Mouse (Mus musculus) MEL (cell line): ENCODE results near the gene Zbtb20. TPM values are rescaled to one million over a fixed set of nuclear protein-coding genes. Genes with fewer than 3 reads are reported as not detected.

ENCODE experiments used
- DNase-seq: peaks from one replicate; pipeline ENCODE4 v3.0.0; 2011; ENCODE audit warnings: low read depth, low spot score
- H3K27ac ChIP-seq: 2 replicates; pipeline ENCODE4 v1.5.1; 2012; ENCODE audit warnings: low read depth, mild to moderate bottlenecking, control low read depth, low read length, moderate library complexity; ENCODE audit not compliant: control insufficient read depth
- H3K27me3 ChIP-seq, 2 experiments: fragments of 150-350 bp in 1 of 2; sonication (generic) in 1 of 2; 2 replicates each; pipeline ENCODE4 v1.6.1; 2012; ENCODE audit warnings: low read length in 2 of 2, mild to moderate bottlenecking in 2 of 2, improper control_type of control experiment in 1 of 2, moderate library complexity in 1 of 2; ENCODE audit not compliant: insufficient read depth in 2 of 2, control insufficient read depth in 1 of 2
- H3K36me3 ChIP-seq, 2 experiments: 2 replicates each; pipeline ENCODE4 v1.6.1; 2012 to 2014; ENCODE audit warnings: low read length in 2 of 2, improper control_type of control experiment in 1 of 2, inconsistent platforms in 1 of 2, mild to moderate bottlenecking in 1 of 2; ENCODE audit not compliant: insufficient read depth in 2 of 2, control insufficient read depth in 1 of 2
- H3K4me1 ChIP-seq, 2 experiments: fragments of 150-350 bp in 1 of 2; sonication (generic) in 1 of 2; 2 replicates each; pipeline ENCODE4 v1.6.1; 2012; ENCODE audit warnings: low read length in 2 of 2, improper control_type of control experiment in 1 of 2, mild to moderate bottlenecking in 1 of 2; ENCODE audit not compliant: insufficient read depth in 2 of 2, control insufficient read depth in 1 of 2
- H3K4me3 ChIP-seq, 2 experiments: fragments of 150-350 bp in 1 of 2; sonication (generic) in 1 of 2; 2 replicates each; pipeline ENCODE4 v1.5.1; 2012; ENCODE audit warnings: low read depth in 2 of 2, low read length in 2 of 2, mild to moderate bottlenecking in 2 of 2, moderate library complexity in 2 of 2, control low read depth in 1 of 2, improper control_type of control experiment in 1 of 2; ENCODE audit not compliant: control insufficient read depth in 1 of 2, insufficient read depth in 1 of 2
- H3K79me2 ChIP-seq: 2 replicates; pipeline ENCODE4 v1.6.1; 2012; ENCODE audit warnings: mild to moderate bottlenecking, low read length, moderate library complexity; ENCODE audit not compliant: control insufficient read depth, poor library complexity, insufficient read depth
- H3K9ac ChIP-seq: 2 replicates; pipeline ENCODE4 v1.6.1; 2012; ENCODE audit warnings: low read depth, mild to moderate bottlenecking, control low read depth, low read length, moderate library complexity; ENCODE audit not compliant: control insufficient read depth, poor library complexity, severe bottlenecking
- H3K9me3 ChIP-seq: fragments of 150-350 bp; sonication (generic); replicated peaks from 2 replicates; pipeline ENCODE4 v1.6.1; 2012; ENCODE audit warnings: mild to moderate bottlenecking, low read length, improper control_type of control experiment, moderate library complexity; ENCODE audit not compliant: insufficient read depth
- BHLHE40 ChIP-seq: IDR thresholded peaks from 2 replicates; pipeline ENCODE4 v1.6.1; 2012; ENCODE audit warnings: low read depth, mild to moderate bottlenecking, inconsistent platforms, low read length, improper control_type of control experiment, borderline replicate concordance
- CTCF ChIP-seq, 3 experiments: IDR thresholded peaks in 2 of 3; conservative IDR thresholded peaks in 1 of 3; 2 replicates each; pipeline ENCODE4 v1.5.1; 2011 to 2012; ENCODE audit warnings: low read length in 3 of 3, low read depth in 2 of 3, mild to moderate bottlenecking in 2 of 3, improper control_type of control experiment in 1 of 3, inconsistent platforms in 1 of 3, mixed read lengths in 1 of 3, moderate library complexity in 1 of 3; ENCODE audit not compliant: control insufficient read depth in 1 of 3, insufficient read depth in 1 of 3, poor library complexity in 1 of 3, severe bottlenecking in 1 of 3
- ELF1 ChIP-seq: IDR thresholded peaks from 2 replicates; pipeline ENCODE4 v1.6.1; 2014; ENCODE audit warnings: low read depth, mild to moderate bottlenecking, inconsistent platforms, low read length, improper control_type of control experiment, moderate library complexity
- GABPA ChIP-seq: IDR thresholded peaks from 2 replicates; pipeline ENCODE4 v1.6.1; 2012; ENCODE audit warnings: low read depth, mild to moderate bottlenecking, inconsistent platforms, low read length, improper control_type of control experiment, moderate library complexity
- GATA1 ChIP-seq: IDR thresholded peaks from 2 replicates; pipeline ENCODE4 v1.6.1; 2011; ENCODE audit warnings: low read depth, low read length, improper control_type of control experiment
- JUND ChIP-seq: IDR thresholded peaks from 2 replicates; pipeline ENCODE4 v1.6.1; 2011; ENCODE audit warnings: low read depth, mild to moderate bottlenecking, improper control_type of control experiment, low read length
- MAFK ChIP-seq: IDR thresholded peaks from 2 replicates; pipeline ENCODE4 v1.6.1; 2011; ENCODE audit warnings: low read depth, mild to moderate bottlenecking, low read length, improper control_type of control experiment, borderline replicate concordance
- MEF2A ChIP-seq: IDR thresholded peaks from 2 replicates; pipeline ENCODE4 v1.6.1; 2014; ENCODE audit warnings: low read depth, mild to moderate bottlenecking, inconsistent platforms, low read length, improper control_type of control experiment; ENCODE audit not compliant: poor library complexity, insufficient replicate concordance, severe bottlenecking; ENCODE audit errors: extremely low read depth
- POLR2A ChIP-seq, 2 experiments: IDR thresholded peaks; 2 replicates each; pipeline ENCODE4 v1.6.1; 2011 to 2012; ENCODE audit warnings: low read length in 2 of 2, mild to moderate bottlenecking in 2 of 2, control low read depth in 1 of 2, improper control_type of control experiment in 1 of 2, low read depth in 1 of 2, moderate library complexity in 1 of 2; ENCODE audit not compliant: control insufficient read depth in 1 of 2, insufficient read depth in 1 of 2, poor library complexity in 1 of 2
- POLR2AphosphoS5 ChIP-seq: IDR thresholded peaks from 2 replicates; pipeline ENCODE4 v1.6.1; 2012; ENCODE audit warnings: low read depth, borderline replicate concordance, mild to moderate bottlenecking, inconsistent platforms, low read length, moderate library complexity, mixed read lengths
- RCOR1 ChIP-seq: IDR thresholded peaks from 2 replicates; pipeline ENCODE4 v1.6.1; 2012; ENCODE audit warnings: low read depth, mild to moderate bottlenecking, inconsistent platforms, low read length, improper control_type of control experiment
- TCF12 ChIP-seq: IDR thresholded peaks from 2 replicates; pipeline ENCODE4 v1.6.1; 2014; ENCODE audit warnings: low read depth, mild to moderate bottlenecking, inconsistent platforms, low read length, improper control_type of control experiment, moderate library complexity
- UBTF ChIP-seq: IDR thresholded peaks from 2 replicates; pipeline ENCODE4 v1.6.1; 2012; ENCODE audit warnings: low read depth, mild to moderate bottlenecking, inconsistent platforms, low read length, improper control_type of control experiment, moderate library complexity, borderline replicate concordance; ENCODE audit not compliant: insufficient read depth
- USF1 ChIP-seq: IDR thresholded peaks from 2 replicates; pipeline ENCODE4 v1.6.1; 2014; ENCODE audit warnings: low read depth, mild to moderate bottlenecking, inconsistent platforms, low read length, improper control_type of control experiment, moderate library complexity
- polyA plus RNA-seq, 2 experiments: library from polyadenylated mRNA; stranded (reverse) in 1 of 2; unstranded in 1 of 2; fragments of >175 nt in 1 of 2; fragments of >200 nt in 1 of 2; gene quantifications; 2 replicates each; pipeline versions ENCODE4 v1.2.1 to v1.2.4; 2012; ENCODE audit warnings: low replicate concordance in 2 of 2, low read depth in 1 of 2; ENCODE audit not compliant: insufficient read length in 2 of 2, insufficient read depth in 1 of 2, missing spikeins in 1 of 2
- total RNA-seq: library from RNA; depleted of rRNA; stranded (reverse); fragments of 300-350 nt; gene quantifications from 2 replicates; pipeline ENCODE4 v1.2.3, GENCODE M21; 2012

Zbtb20 gene
- total and polyA plus RNA-seq, 3 experiments: 0.17 to 0.27 TPM; not detected in 1

- no peaks in the 10 kb centered on the region for H3K36me3 ChIP-seq
- H3K79me2 ChIP-seq: no peaks in the 10 kb centered on the region
- H3K4me3 ChIP-seq: no peak overlapping the region
- H3K27me3 ChIP-seq: peaks cover 0 to 2% of the 10 kb centered on the region in 2 experiments; a peak in 1 of 4 replicates
- DNase-seq: no peak
- no peaks in the 10 kb centered on the region for H3K9me3 ChIP-seq
- H3K27ac ChIP-seq: no peak overlapping the region
- no peak overlapping the region for H3K9ac ChIP-seq
- TF ChIP-seq JUND (no peak), BHLHE40 (no peak), POLR2A (IDR thresholded peaks at IDR 0.05; ENCODE audit: control insufficient read depth in 1 of 2, insufficient read depth in 1 of 2, low read depth in 1 of 2, low read length in 2 of 2, poor library complexity in 1 of 2) (no peak), UBTF (no peak), TCF12 (no peak)
- H3K4me1 ChIP-seq: no peaks in the 10 kb centered on the region
Observed at GRCm38 (mm10) chr16:43385620-43386210, 510.0 kb downstream of the Zbtb20 start.

GRCm38 (mm10) chr16:43386426-43386825 lies 510.7 kb downstream of the Zbtb20 start:
- Histone ChIP-seq H3K4me1 (no peaks in the 10 kb centered on the region), H3K79me2 (no peaks in the 10 kb centered on the region), H3K27me3 (peaks cover 0 to 2% of the 10 kb centered on the region in 2 experiments; a peak in 1 of 4 replicates), H3K27ac (no peak overlapping the region), H3K9me3 (no peaks in the 10 kb centered on the region), H3K9ac (no peak overlapping the region), H3K36me3 (no peaks in the 10 kb centered on the region), H3K4me3 (no peak overlapping the region)
- TF ChIP-seq RCOR1 (no peak), GATA1 (no peak), MAFK (no peak), TCF12 (no peak), GABPA (no peak), POLR2A (IDR thresholded peaks at IDR 0.05; ENCODE audit: control insufficient read depth in 1 of 2, insufficient read depth in 1 of 2, low read depth in 1 of 2, low read length in 2 of 2, poor library complexity in 1 of 2) (no peak), UBTF (no peak), MEF2A (no peak), USF1 (no peak), CTCF (IDR thresholded peaks at IDR 0.05 in 2 of 3, conservative IDR thresholded peaks at IDR 0.05 in 1 of 3; ENCODE audit: control insufficient read depth in 1 of 3, insufficient read depth in 1 of 3, low read depth in 2 of 3, low read length in 3 of 3, poor library complexity in 1 of 3, severe bottlenecking in 1 of 3) (no peak), ELF1 (no peak), POLR2AphosphoS5 (no peak)
- DNase-seq: no peak
